Mouse (Mus musculus): ENCODE measurements around the gene Actn1.

- no peak for TF ChIP-seq CTCF (IDR thresholded peaks at IDR 0.05; ENCODE audit: low read depth, low read length)
- TF ChIP-seq POLR2A (IDR thresholded peaks at IDR 0.05; ENCODE audit: insufficient read depth, low read length), result no peak
- TF ChIP-seq EP300 (IDR thresholded peaks at IDR 0.05; ENCODE audit: insufficient read depth, low read depth, low read length), result no peak
These were observed 31.8 kb upstream of the Actn1 start for GRCm38 (mm10) chr12:80291895-80292435.
